Mouse (Mus musculus) liver, embryonic 11.5 days (tissue): ENCODE results near the gene Slc39a1. TPM values are rescaled to one million over a fixed set of nuclear protein-coding genes. Genes with fewer than 3 reads are reported as not detected.
"Not testable (repeated sequence)": the region's sequence is repeated elsewhere in the genome, so short reads cannot be mapped to it uniquely, and the experiment has no call there.

Experiments
- ATAC-seq: fragments of 200-750 bp; cut with Nextera tagmentation; replicated peaks from 2 replicates; pipeline ENCODE4 v1.8.0; 2017; ENCODE audit warnings: moderate number of reproducible peaks, mild to moderate bottlenecking, moderate TSS enrichment, moderate library complexity; ENCODE audit not compliant: low FRiP score
- DNase-seq: peaks from one replicate; pipeline ENCODE4 v3.0.0-alpha.2; 2017; ENCODE audit warnings: low spot score
- H3K27ac ChIP-seq: fragments of 300-500 bp; sonication (generic); 2 replicates; pipeline ENCODE4 v1.5.1; 2014; ENCODE audit warnings: mild to moderate bottlenecking, low read depth, low read length, control low read depth
- H3K27me3 ChIP-seq: fragments of 300-500 bp; sonication (generic); replicated peaks from 2 replicates; pipeline ENCODE4 v1.6.1; 2014; ENCODE audit warnings: low read length, mixed read lengths; ENCODE audit not compliant: control insufficient read depth, insufficient read depth
- H3K36me3 ChIP-seq: fragments of 300-500 bp; sonication (generic); 2 replicates; pipeline ENCODE4 v1.6.1; 2014; ENCODE audit warnings: mild to moderate bottlenecking, low read length, moderate library complexity, mixed read lengths; ENCODE audit not compliant: control insufficient read depth, insufficient read depth
- H3K4me1 ChIP-seq: fragments of 300-500 bp; sonication (generic); replicated peaks from 2 replicates; pipeline ENCODE4 v1.6.1; 2014; ENCODE audit warnings: low read length, mixed read lengths; ENCODE audit not compliant: control insufficient read depth, insufficient read depth
- H3K4me2 ChIP-seq: fragments of 300-500 bp; sonication (generic); 2 replicates; pipeline ENCODE4 v1.6.1; 2014; ENCODE audit warnings: mild to moderate bottlenecking, control low read depth, moderate library complexity
- H3K4me3 ChIP-seq: fragments of 300-500 bp; sonication (generic); 2 replicates; pipeline ENCODE4 v1.5.1; 2014; ENCODE audit warnings: low read depth, low read length, control low read depth
- H3K9ac ChIP-seq: fragments of 300-500 bp; sonication (generic); 2 replicates; pipeline ENCODE4 v1.6.1; 2014; ENCODE audit warnings: low read depth, low read length, control low read depth
- H3K9me3 ChIP-seq: fragments of 300-500 bp; sonication (generic); 2 replicates; pipeline ENCODE4 v1.6.1; 2016; ENCODE audit warnings: low read length, inconsistent platforms, mixed read lengths; ENCODE audit not compliant: control insufficient read depth
- WGBS: fragments of 180-500 bp; shearing (Covaris S2); extraction: QIAGEN DNeasy Blood & Tissue Kit; methylation state at CpG from one replicate; pipeline ENCODE4 v1.1.7; 2014; 5-methylcytosine and 5-hydroxymethylcytosine counted together
- polyA plus RNA-seq: library from polyadenylated mRNA; unstranded; fragments of >200 nt; fragmentation: Nextera tagmentation; extraction: Ambion mirVana; gene quantifications from 2 replicates; pipeline ENCODE4 v1.2.1, GENCODE M21; 2014

The Slc39a1 gene
- polyA plus RNA-seq, 1 experiment from 2014 or later = 57.5 TPM

GRCm38 (mm10) chr3:90248746-90249100 lies 751 bp downstream of the Slc39a1 start:
- Histone ChIP-seq H3K4me2 (peak overlapping the region; percentile 97), H3K36me3 (peaks cover 12% of the 10 kb centered on the region), H3K4me3 (peak overlapping the region; percentile 81), H3K9ac (peak overlapping the region; percentile 88), H3K4me1 (peaks cover 10% of the 10 kb centered on the region), H3K9me3 (no peaks in the 10 kb centered on the region), H3K27me3 (no peaks in the 10 kb centered on the region), H3K27ac (peak overlapping the region; percentile 84)
- ATAC-seq (no peak; the same call in 1 of the 2 replicates), DNase-seq (no peak)
- WGBS = 5% methylated on average over 10 of the region's 10 CpGs

GRCm38 (mm10) chr3:90250791-90251190 lies 2.8 kb downstream of the Slc39a1 start:
- Histone ChIP-seq H3K27me3 (no peaks in the 10 kb centered on the region), H3K9me3 (no peaks in the 10 kb centered on the region), H3K9ac (no peak overlapping the region), H3K27ac (no peak overlapping the region), H3K4me1 (peaks cover 19% of the 10 kb centered on the region), H3K4me3 (no peak overlapping the region), H3K36me3 (peaks cover 12% of the 10 kb centered on the region), H3K4me2 (no peak overlapping the region)
- DNase-seq (no peak), ATAC-seq (no peak)
- 91% methylated on average over 6 of the region's 6 CpGs for WGBS

- H3K36me3 ChIP-seq = peaks cover 12% of the 10 kb centered on the region
- not testable (repeated sequence) for H3K4me3 ChIP-seq, DNase-seq, H3K4me2 ChIP-seq, ATAC-seq, H3K9ac ChIP-seq, H3K9me3 ChIP-seq, H3K27ac ChIP-seq, H3K27me3 ChIP-seq
- H3K4me1 ChIP-seq = peaks cover 21% of the 10 kb centered on the region
- WGBS = 90% methylated on average over 8 of the region's 12 CpGs
Observed at GRCm38 (mm10) chr3:90251731-90252226, 3.8 kb downstream of the Slc39a1 start.

GRCm38 (mm10) chr3:90252659-90253058 lies 4.7 kb downstream of the Slc39a1 start:
- H3K36me3 ChIP-seq = peaks cover 12% of the 10 kb centered on the region
- H3K27ac ChIP-seq, H3K9me3 ChIP-seq, H3K9ac ChIP-seq, ATAC-seq, H3K4me3 ChIP-seq, H3K4me2 ChIP-seq, DNase-seq, H3K27me3 ChIP-seq: not testable (repeated sequence)
- 90% methylated on average over 2 of the region's 2 CpGs for WGBS
- H3K4me1 ChIP-seq = peaks cover 21% of the 10 kb centered on the region

- not testable (repeated sequence) for H3K27ac ChIP-seq, H3K27me3 ChIP-seq, H3K4me3 ChIP-seq, H3K9ac ChIP-seq, DNase-seq, H3K9me3 ChIP-seq, H3K4me2 ChIP-seq, ATAC-seq
- Histone ChIP-seq H3K4me1 (peaks cover 21% of the 10 kb centered on the region), H3K36me3 (peaks cover 12% of the 10 kb centered on the region)
- WGBS = 71% methylated on average over 1 of the region's 1 CpGs
Observed at GRCm38 (mm10) chr3:90253174-90253573, 5.2 kb downstream of the Slc39a1 start.

GRCm38 (mm10) chr3:90253653-90254418 lies 5.9 kb downstream of the Slc39a1 start, which contains the start of gene Crtc2:
TSS of gene Crtc2 (plus strand) at chr3:90254163.
- H3K36me3 ChIP-seq = peaks cover 12% of the 10 kb centered on the region
- 2% methylated on average over 40 of the region's 40 CpGs for WGBS
- DNase-seq = peak; percentile 89
- H3K4me1 ChIP-seq = peaks cover 19% of the 10 kb centered on the region
- H3K9ac ChIP-seq = peak within 1 kb of the TSS; percentile 90
- no peaks in the 10 kb centered on the region for H3K9me3 ChIP-seq
- peak within 1 kb of the TSS; percentile 77 for H3K4me2 ChIP-seq
- no peaks in the 10 kb centered on the region for H3K27me3 ChIP-seq
- peak within 1 kb of the TSS; percentile 74 for H3K27ac ChIP-seq
- ATAC-seq = peak; percentile 99
- peak within 1 kb of the TSS; percentile 96 for H3K4me3 ChIP-seq

- under 1% methylated on average over 41 of the region's 41 CpGs for WGBS
- no peaks in the 10 kb centered on the region for H3K27me3 ChIP-seq
- H3K4me2 ChIP-seq = peak overlapping the region; percentile 77
- H3K9ac ChIP-seq = peak overlapping the region; percentile 90
- peaks cover 13% of the 10 kb centered on the region for H3K4me1 ChIP-seq
- ATAC-seq (peak; percentile 73), DNase-seq (peak; percentile 58)
- H3K4me3 ChIP-seq = peak overlapping the region; percentile 96
- peak overlapping the region; percentile 74 for H3K27ac ChIP-seq
- no peaks in the 10 kb centered on the region for H3K9me3 ChIP-seq
- H3K36me3 ChIP-seq = peaks cover 14% of the 10 kb centered on the region
Observed at GRCm38 (mm10) chr3:90254419-90255193, 6.6 kb downstream of the Slc39a1 start.

GRCm38 (mm10) chr3:90255194-90255565 lies 7.2 kb downstream of the Slc39a1 start:
- no peak for ATAC-seq
- WGBS = 16% methylated on average over 2 of the region's 2 CpGs
- Histone ChIP-seq H3K9ac (peak overlapping the region; percentile 90), H3K4me2 (peak overlapping the region; percentile 77), H3K27ac (no peak overlapping the region), H3K4me3 (peak overlapping the region; percentile 96), H3K27me3 (no peaks in the 10 kb centered on the region), H3K4me1 (peaks cover 12% of the 10 kb centered on the region), H3K9me3 (no peaks in the 10 kb centered on the region), H3K36me3 (peaks cover 18% of the 10 kb centered on the region)
- no peak for DNase-seq
